Mouse (Mus musculus) megakaryocyte, embryonic 14.5 days (primary cell): ENCODE data around the gene Magel2.

ENCODE experiments used
- FLI1 ChIP-seq: IDR thresholded peaks from 2 replicates; pipeline ENCODE4 v1.6.1; 2012; ENCODE audit warnings: low read length, inconsistent platforms, mixed read lengths
- GATA1 ChIP-seq: IDR thresholded peaks from 3 replicates; pipeline ENCODE4 v1.6.1; 2012; ENCODE audit warnings: mixed read lengths, low read length, inconsistent platforms, borderline replicate concordance

- TF ChIP-seq GATA1 (no peak), FLI1 (no peak)
Measured at GRCm38 (mm10) chr7:62419105-62419492, 42.3 kb downstream of the Magel2 start.
